Mouse (Mus musculus) common myeloid progenitor, adult 5-6 weeks (primary cell): ENCODE measurements at regions not wholly inside any gene's neighbourhood (a gene's known extent, or its start where the extent isn't known, plus 50 kb on each side); places are given as distances from the start of the nearest gene placed in this dataset.
A peak's percentile ranks its signal among the peaks of the same experiment; 100 is the strongest.

Experiments
- ATAC-seq: replicated peaks from 2 replicates; pipeline ENCODE4 v1.8.0; 2016; ENCODE audit warnings: low read depth, mild to moderate bottlenecking, moderate TSS enrichment, inconsistent platforms; ENCODE audit not compliant: poor library complexity, severe bottlenecking

DNA sequence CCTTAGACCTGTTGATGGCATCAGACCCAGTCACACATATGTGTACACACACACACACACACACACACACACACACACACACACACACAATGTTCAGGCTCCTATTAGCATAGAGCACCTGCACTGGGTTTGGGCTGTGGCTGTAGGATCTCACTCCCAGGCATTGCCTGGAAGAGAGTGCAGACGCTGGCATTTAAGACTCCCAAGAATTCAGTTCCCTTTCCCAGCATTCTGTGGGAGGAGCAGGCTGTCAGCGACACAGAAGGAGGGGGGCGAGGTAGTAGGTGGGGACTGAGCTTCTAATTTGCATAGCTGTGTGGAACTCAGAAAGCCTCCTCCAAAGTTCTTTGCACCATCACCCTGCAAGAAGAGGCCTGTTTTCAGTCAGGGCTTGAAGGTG lies 374.2 kb upstream of the Fam49b start:
- no peak for ATAC-seq

DNA sequence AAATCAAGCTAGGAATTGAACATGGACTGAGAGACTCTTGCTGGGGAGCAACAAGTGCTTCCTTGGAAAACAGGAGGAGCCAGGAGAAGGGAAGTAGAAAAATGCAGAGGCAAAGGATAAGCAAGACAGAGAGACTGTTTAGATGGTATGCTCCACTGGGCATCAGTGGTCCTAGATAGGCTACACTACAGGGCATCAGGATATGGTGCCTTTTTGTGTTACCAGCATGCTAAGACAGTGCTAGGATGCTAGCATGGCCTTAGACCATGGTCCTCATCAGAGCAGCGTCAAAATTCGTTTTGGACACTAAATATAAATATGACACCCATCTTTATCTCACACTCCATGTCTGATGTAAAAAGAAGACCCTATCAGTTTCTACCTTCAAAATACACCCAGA lies 374.6 kb upstream of the Fam49b start:
- no peak for ATAC-seq

DNA sequence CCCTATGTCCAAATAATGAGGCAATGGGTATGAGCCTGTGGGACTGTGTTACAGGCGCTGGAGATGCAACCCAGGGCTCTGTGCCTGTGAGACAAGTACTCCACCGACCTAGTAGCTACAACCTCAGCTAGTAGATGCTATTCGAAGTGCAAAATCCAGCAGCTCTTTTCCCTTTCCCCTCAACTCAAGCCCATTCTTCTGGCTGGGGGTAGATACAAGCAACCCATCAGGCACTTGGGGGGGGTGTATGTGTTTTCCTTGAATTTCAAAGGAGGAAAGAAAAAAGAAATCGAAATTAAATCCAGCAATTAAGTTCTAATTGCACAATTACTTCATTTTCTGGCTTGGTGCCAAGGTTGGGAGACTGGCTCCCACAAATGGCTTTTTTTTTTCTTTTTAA lies 372.4 kb upstream of the Gm21798 start:
- ATAC-seq: no peak

DNA sequence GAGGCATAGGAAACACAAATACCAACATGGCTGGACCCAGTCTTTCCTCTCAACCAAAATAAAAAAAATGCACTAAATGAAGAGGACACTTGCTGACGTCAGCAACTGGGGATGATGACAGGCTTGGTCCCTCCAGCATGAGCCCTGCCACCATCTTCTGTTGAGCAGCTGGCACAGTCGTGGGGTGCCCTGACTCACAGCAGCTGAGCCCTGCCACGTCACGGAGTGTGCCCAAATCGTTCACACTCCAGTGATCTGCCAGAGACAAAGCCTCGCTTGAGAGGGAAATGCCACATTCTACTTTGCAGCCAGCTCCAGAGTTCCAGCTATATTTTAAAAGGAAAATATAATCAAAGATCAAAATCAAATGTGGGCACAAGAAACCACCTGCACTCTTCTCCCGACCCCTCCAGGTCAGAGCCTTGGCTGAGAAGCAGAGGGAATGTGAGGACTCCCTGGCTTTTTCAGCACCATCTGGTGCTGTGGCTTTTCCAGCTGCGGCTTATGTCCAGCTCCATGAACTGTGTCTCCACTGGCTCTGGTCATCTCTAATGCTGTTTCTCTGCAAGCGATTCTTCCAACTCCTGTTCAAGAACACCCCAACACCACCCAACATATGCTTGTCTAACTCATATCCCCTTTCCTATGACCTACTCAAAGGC lies 371.0 kb upstream of the Gm21798 start:
- no peak for ATAC-seq

DNA sequence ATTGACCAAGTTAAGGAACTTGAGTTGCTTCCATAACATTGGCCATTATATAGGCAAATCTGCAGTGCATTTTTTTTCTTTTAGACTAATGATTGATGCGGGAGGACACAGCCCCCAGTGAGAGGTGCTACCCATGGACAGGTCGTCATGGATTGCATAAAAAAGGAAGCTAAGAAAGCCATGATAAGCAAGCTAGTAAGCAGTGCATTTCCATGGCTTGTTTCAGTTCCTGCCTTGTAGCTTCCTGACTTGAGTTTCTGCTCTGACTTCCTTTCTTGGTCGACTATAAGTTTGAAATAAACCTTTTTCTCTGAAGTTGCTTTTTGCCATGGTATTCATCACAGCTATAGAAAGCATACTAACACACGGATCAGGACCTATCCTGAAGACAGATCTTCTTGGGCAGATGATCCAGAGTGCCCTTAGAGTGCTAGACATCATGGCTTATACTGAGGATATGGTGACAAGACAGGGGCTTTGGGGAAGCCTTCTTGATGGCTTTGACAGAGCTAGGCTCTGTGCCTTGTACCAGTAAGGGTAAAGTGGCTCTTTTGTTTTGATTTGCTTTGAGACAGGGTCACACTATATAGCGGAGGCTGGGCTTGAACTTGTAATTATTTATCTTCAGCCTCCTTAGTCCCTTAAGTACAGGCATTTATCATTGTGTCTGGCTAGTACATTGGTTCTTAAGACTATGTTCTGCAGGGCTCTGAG lies 370.1 kb upstream of the Gm21798 start:
- ATAC-seq: peak; percentile 87

DNA sequence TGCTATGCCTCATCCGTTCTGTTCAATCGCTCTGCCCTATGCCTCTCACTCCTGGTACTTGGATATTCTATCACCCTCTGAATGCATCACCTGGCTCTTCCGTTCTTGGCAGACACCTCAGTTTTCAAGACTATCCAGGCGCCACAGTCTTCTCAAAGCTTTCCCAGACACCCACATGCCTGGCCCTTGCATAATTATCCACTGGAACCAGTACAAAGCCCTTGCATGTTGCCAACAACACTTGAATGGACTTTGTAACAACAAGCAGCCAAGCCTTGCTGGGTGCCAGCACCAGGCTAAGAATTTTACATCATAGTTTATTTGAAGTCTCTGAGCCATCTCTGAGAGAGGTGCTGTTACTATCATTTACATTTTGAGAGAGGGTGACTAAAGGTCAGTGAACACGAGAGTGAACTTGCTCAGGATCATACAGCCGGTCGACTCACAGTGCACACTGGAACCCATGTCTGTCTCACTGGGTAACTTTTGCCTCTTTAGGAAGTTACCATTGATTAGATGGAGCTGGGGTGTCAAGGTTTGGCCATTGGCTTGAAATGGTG lies 368.8 kb upstream of the Gm21798 start:
- ATAC-seq: no peak

DNA sequence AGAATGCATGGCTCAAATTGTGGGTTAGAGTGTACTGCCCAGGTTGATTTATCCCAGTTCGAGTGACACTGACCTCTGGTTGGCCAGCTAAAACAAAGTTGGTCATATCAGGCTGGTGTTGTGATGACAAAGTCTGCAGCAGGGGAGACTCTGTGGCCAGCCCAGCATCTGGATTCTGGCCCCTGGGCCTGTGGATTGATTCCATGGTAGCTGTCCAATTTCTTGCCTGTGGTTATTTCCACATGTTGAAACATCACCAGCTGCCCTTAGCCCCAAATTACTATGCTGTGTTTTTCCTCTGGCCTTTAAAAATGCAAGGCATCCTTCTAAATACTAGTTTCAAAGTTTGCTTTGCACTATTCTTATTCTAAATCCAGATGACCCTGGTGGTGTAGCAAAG lies 346.8 kb upstream of the Gm21798 start:
- ATAC-seq: no peak

DNA sequence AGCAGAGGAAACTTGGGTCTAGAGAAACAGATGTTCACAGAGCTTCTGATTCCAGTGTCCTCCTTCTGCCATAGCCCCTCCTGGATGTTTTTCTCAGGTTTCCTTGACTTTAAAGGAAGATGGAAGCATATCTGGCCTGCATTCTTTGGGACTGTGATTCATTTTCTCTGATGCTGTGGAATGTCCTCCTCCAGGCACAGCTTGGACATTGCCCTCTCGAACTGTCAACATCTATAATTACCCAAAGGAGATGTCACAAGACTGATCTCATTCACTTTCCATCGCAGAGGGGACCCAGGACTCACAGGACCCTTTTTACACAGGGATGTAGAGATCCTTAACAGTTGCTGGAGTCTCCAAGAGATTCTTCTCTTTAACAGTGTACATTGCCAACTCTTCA lies 345.9 kb upstream of the Gm21798 start:
- no peak for ATAC-seq

DNA sequence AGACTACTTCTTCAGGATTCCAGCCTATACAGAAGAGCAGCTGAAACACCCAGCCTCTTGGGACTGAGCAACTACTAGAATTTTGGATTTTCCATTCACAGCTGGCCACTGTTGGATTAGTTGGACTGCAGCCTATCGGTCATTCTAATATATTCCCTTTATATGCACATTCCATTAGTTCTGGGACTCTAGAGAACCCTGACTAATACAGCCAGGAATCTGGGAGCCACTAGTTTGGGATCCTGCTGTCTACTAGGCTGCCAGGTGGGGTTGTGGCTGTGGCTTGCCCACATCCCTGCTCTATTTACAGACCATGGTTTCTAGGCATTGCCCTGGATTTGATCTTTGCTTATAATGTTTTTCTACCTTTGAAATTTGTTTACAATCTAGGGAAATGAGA lies 343.3 kb upstream of the Gm21798 start:
- no peak for ATAC-seq

DNA sequence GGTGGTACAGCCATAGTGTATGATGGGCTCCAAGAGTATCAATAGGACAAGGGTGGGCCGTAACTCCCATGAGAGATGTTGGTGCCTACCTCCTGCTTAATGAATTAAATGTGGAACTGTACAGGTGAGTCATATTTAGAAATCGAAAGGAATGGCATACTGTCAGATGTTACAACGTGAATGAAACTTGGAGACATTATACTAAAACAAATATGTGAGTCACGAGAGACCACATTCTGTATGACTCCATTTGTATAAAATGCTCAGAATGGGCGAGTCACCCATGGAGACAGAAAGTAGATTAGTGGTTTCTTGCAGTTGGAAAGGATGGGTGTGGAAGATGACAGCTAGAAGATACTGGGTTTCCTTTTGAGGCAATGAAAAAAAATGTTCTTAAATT lies 340.4 kb upstream of the Gm21798 start:
- ATAC-seq: no peak

DNA sequence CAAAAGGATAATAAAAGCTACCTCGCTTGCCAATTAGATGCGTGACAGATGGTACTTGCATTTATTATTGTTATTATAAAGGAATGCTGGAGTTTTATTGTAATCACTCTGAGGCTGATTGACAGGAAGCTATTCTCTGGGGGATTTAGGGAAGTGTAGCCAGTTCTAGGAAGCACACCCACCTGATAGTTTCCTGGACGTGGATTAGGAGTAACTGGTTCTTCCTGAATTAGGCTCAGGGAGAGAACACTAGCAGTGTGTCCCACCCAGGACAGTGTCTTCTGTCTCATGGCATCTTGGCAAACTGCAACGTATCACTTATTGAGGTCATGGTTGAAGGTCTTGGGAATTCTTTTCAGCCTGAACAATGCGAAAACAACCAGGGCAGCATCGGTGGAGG lies 336.9 kb upstream of the Gm21798 start:
- ATAC-seq: no peak

DNA sequence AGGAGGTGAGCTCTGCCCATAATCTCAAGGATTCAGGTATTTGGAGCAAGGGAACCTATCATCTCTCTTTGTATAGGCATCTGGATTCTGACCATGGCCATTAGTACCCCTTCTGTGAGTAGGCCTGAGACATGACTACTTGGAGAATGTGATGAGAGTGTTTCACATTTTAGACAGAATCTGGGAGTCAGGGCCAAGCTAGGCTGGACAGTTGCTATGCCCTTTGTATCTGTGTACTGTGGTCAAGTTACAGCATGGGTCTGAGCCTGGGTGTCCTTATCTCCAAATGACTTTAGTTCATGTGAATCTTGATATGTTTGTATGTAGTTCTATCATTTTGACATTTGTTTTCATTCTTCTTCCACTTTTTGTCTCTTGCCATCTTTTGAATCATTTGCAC lies 336.3 kb upstream of the Gm21798 start:
- ATAC-seq: no peak

DNA sequence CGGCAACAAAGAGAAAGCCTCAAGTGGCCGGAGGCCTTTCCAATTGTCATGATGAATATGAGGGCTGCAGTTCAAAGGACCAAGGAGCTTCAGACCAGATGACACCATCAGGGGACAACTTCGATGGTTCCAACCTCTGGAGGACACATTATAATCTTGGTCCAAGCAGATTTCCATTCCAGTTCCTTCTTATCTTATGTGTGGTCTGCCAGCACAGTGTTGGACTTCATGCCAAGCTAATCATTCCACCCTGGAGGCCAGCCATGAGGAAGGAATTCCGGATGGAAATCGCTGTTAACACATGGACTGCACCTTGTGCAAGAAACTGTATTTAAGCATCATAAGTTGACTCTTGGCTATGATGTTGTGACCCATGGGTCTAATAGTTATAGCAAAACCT lies 334.5 kb upstream of the Gm21798 start:
- ATAC-seq: no peak

DNA sequence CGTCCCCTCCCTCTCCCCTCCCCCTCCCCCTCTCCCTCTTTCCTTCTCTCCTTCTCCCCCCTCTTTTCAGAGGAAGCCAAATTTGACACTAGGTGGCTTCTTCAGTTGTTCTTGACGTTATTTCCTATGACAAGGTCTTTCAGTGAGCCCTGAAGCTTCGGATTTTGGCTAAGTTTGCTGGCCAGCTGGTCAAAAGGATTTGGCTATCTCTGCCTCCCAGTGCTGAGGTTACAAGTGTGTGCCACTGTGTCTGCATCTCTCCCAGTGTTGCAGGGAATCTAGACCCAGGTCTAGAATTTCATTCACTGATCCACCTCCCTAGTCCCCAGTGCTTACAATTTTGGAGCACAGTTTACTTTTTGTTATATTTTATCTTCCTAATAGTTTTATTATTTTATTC lies 329.7 kb upstream of the Gm21798 start:
- ATAC-seq: no peak

DNA sequence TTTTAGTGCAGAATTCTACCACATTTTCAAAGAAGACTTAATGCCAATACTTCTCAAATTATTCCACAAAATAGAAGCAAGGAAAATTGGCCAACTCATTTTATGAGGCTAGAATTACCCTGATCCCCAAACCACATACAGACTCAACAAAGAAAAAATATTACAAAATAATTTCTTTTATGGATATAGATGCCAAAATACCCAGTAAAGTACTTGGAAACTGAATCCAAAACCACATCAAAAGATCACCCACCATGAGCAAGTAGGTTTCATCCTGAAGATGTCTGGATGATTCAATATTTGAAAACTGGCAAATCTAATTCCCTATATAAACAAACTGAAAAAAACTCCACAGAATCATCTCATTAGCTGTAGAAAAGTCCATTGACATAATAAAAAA lies 316.7 kb upstream of the Gm21798 start:
- no peak for ATAC-seq

DNA sequence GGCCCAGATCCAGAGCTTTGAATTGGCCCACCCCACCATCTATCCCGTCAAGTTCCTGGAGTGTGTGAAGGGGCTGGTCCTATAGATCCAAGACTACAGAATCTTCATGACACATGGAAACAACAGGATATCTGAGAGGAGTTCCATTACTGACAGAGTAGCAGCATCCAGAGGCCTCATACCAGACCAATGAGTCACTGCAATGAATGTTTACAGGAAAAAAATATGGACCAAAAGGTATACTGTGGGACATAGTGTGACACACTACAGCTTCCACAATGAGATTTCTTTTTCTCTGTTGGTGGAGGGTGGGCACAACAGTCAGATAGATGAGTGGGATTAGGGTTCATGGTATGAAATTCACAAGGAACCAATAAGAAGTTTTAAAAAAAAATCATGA lies 316.0 kb upstream of the Gm21798 start:
- no peak for ATAC-seq

DNA sequence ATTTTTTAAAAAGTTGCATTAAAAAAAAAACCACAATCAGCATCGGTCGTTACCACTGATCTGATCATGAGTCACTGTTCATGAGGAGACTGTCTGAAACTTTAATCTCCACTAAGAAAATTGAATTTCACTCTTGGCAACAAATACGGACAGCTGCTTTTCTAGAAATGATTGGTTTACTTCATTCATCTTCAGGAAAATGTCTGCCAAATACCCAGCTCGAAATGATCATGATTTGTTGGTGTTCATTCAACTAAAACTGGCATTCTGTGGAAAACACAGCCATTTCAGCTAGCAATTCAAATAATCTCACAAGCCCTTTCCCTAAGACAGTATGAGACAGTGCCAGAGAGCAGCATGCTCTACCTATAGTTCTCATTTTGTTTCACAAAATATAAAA lies 312.7 kb upstream of the Gm21798 start:
- no peak for ATAC-seq

DNA sequence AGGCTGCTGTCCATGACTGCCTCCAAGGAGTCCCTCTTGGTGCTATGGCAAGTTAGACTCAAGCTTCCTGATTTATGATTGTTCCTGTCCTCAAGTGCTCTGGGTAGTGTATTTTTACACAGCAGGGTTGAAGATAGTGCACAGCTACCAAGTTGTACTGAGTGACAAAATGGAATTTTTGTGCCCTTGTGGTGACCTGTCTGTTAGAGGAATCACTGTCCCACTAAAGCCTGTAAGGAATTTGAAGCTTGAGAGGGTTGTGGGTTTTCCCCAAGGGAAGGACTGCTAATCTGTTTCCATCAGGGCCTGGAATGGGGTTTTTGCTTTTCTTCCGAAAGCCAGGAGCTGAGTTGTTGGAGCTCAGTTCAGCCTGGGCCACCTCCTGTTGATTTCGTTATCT lies 306.8 kb upstream of the Gm21798 start:
- ATAC-seq: no peak

DNA sequence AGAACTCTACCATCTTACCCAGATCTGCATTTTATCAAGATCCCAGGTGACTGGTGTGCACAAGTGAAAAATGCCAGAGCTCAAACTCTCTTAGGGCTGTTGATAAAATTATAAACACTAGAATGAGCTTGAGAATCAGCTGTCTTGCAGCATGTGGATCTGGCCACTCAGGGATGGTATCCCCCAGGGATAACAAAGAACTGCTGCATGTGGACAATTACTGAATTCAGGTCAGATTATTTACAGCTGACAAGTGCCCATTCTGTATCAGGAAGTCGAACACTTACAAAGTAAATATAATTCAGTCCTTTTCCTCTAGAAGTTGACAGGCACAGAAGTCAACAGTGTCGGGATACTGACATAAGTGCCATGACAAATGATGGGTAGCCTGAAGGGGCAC lies 306.3 kb upstream of the Gm21798 start:
- no peak for ATAC-seq

DNA sequence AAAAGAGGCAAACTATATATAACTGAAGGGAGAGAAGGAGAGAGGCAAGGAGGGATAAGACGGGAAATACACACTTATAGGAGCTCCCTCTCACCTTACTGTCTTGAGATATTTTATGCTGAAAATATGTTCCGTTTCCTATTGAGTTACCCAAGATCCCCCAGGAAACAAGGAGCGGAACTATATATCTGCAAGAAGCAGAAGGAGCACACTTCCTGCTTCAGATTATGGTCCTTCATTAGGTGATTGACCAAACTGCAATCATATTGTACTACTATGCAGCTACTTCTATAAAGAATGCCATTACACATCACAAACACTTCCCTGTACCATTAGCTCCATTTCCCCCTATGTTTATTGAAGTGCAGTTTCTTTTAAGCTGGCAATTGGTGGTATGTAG lies 304.9 kb upstream of the Gm21798 start:
- ATAC-seq: 0 out of 2 replicates have a peak, but pooled peaks have one; percentile 25

DNA sequence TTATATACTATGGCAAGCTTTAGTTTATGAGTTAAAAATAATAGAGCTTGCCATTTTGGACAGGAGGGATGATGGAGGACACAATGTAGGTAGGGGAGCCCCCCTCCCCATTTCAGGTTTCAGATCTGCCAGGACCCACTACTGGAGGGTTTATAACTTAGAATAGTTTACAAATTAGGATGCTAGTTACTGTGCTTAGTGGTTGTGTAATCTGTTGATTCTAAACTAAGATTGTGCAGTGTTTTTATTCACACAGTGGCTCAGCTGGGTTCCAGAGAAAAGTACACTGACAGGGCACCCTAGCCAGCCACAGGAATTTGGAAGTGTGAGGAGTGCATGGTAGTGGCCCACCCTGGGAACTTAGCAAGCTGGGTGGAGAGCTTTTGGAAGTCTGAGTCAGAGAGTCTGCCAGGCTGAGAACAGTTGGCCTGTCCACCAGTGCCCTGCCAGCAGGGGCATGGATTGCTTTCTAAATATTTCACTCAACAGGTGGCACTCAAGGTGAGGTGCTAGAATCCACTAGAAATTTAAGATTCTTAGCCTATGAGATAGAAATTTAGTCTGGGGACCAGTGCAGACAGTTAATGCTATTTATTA lies 303.9 kb upstream of the Gm21798 start:
- no peak for ATAC-seq
